Mouse (Mus musculus) adrenal gland, adult (tissue): ENCODE measurements at regions not wholly inside any gene's neighbourhood (a gene's known extent, or its start where the extent isn't known, plus 50 kb on each side); places are given as distances from the start of the nearest gene placed in this dataset.

Experiments
- DNase-seq, 2 experiments: peaks; one replicate each; pipeline ENCODE4 v3.0.0; 2022 to 2023; ENCODE audit warnings: low spot score in 1 of 2; ENCODE audit not compliant: inconsistent age in 2 of 2

GRCm38 (mm10) chr5:132606216-132606615 lies 63.1 kb upstream of the Auts2 start:
- DNase-seq: no peak

GRCm38 (mm10) chr5:132594796-132595195 lies 51.7 kb upstream of the Auts2 start:
- DNase-seq: no peak
